Mouse (Mus musculus): ENCODE measurements at regions not wholly inside any gene's neighbourhood (a gene's known extent, or its start where the extent isn't known, plus 50 kb on each side); places are given as distances from the start of the nearest gene placed in this dataset.

GRCm38 (mm10) chr16:50045552-50046547, 245.5 kb downstream of the Cd47 start:
- H3K4me3 ChIP-seq (replicated peaks), result peak overlapping the region; percentile 35
- no peaks in the 10 kb centered on the region for H3K9me3 ChIP-seq
- WGBS, result 13% methylated on average over 32 of the region's 32 CpGs
- ATAC-seq (ENCODE audit: insufficient number of reproducible peaks, insufficient read depth, low FRiP score, low TSS enrichment, low read depth), result peak; percentile 49; the same call in 1 of the 2 replicates
- peak overlapping the region; percentile 57 for H3K4me2 ChIP-seq
- 0 out of 2 replicates have a peak overlapping the region, but pooled peaks have one; percentile 12 for H3K9ac ChIP-seq (replicated peaks)
- H3K36me3 ChIP-seq, result no peaks in the 10 kb centered on the region
- no peak overlapping the region for H3K27ac ChIP-seq
- H3K27me3 ChIP-seq, result peaks cover 3% of the 10 kb centered on the region; the same call in 1 of the 2 replicates
- 0 out of 2 replicates have a peak, but pooled peaks cover 2% of the 10 kb centered on the region for H3K4me1 ChIP-seq (replicated peaks)

- Histone ChIP-seq H3K4me2 (no peak overlapping the region), H3K4me1 (replicated peaks) (no peaks in the 10 kb centered on the region), H3K36me3 (no peaks in the 10 kb centered on the region), H3K9me3 (no peaks in the 10 kb centered on the region), H3K27me3 (no peaks in the 10 kb centered on the region), H3K27ac (no peak overlapping the region), H3K4me3 (replicated peaks) (no peak overlapping the region), H3K9ac (replicated peaks) (no peak overlapping the region)
- no peak for ATAC-seq (ENCODE audit: insufficient number of reproducible peaks, insufficient read depth, low FRiP score, low TSS enrichment, low read depth)
- WGBS, result 86% methylated on average over 4 of the region's 4 CpGs
Observed at GRCm38 (mm10) chr16:50063540-50063939, 263.2 kb downstream of the Cd47 start.

GRCm38 (mm10) chr16:50065336-50066082, 265.2 kb downstream of the Cd47 start:
- WGBS, result 89% methylated on average over 5 of the region's 5 CpGs

GRCm38 (mm10) chr16:50069033-50069432, 268.7 kb downstream of the Cd47 start:
- H3K27ac ChIP-seq, result no peak overlapping the region
- 0 out of 2 replicates have a peak, but pooled peaks cover 3% of the 10 kb centered on the region for H3K4me1 ChIP-seq (replicated peaks)
- H3K9ac ChIP-seq (replicated peaks), result no peak overlapping the region
- WGBS, result 71% methylated on average over 4 of the region's 4 CpGs
- H3K27me3 ChIP-seq, result no peaks in the 10 kb centered on the region
- no peaks in the 10 kb centered on the region for H3K36me3 ChIP-seq
- no peak overlapping the region for H3K4me2 ChIP-seq
- no peak for ATAC-seq (ENCODE audit: insufficient number of reproducible peaks, insufficient read depth, low FRiP score, low TSS enrichment, low read depth)
- H3K4me3 ChIP-seq (replicated peaks), result no peak overlapping the region
- no peaks in the 10 kb centered on the region for H3K9me3 ChIP-seq

More at GRCm38 (mm10) chr16:50065336-50066082, 265.2 kb downstream of the Cd47 start:
- H3K36me3 ChIP-seq, result no peaks in the 10 kb centered on the region
- ATAC-seq (ENCODE audit: insufficient number of reproducible peaks, insufficient read depth, low FRiP score, low TSS enrichment, low read depth), result no peak
- no peaks in the 10 kb centered on the region for H3K9me3 ChIP-seq
- H3K4me1 ChIP-seq (replicated peaks), result no peaks in the 10 kb centered on the region
- H3K4me3 ChIP-seq (replicated peaks), result no peak overlapping the region
- no peak overlapping the region for H3K9ac ChIP-seq (replicated peaks)
- no peak overlapping the region for H3K27ac ChIP-seq
- no peaks in the 10 kb centered on the region for H3K27me3 ChIP-seq
- H3K4me2 ChIP-seq, result no peak overlapping the region

GRCm38 (mm10) chr16:50070728-50071127, 270.4 kb downstream of the Cd47 start:
- peaks cover 3% of the 10 kb centered on the region; the same call in 1 of the 2 replicates for H3K4me1 ChIP-seq (replicated peaks)
- H3K4me2 ChIP-seq, result no peak overlapping the region
- no peak overlapping the region for H3K9ac ChIP-seq (replicated peaks)
- H3K36me3 ChIP-seq, result no peaks in the 10 kb centered on the region
- H3K27ac ChIP-seq, result no peak overlapping the region
- no peaks in the 10 kb centered on the region for H3K27me3 ChIP-seq
- no peak overlapping the region for H3K4me3 ChIP-seq (replicated peaks)
- no peaks in the 10 kb centered on the region for H3K9me3 ChIP-seq
- ATAC-seq (ENCODE audit: insufficient number of reproducible peaks, insufficient read depth, low FRiP score, low TSS enrichment, low read depth), result no peak
- 73% methylated on average over 4 of the region's 4 CpGs for WGBS

- Histone ChIP-seq H3K4me2 (peak overlapping the region; percentile 33), H3K36me3 (no peaks in the 10 kb centered on the region), H3K4me3 (replicated peaks) (no peak overlapping the region), H3K27ac (no peak overlapping the region), H3K9me3 (no peaks in the 10 kb centered on the region), H3K4me1 (replicated peaks) (peaks cover 3% of the 10 kb centered on the region; the same call in 1 of the 2 replicates), H3K9ac (replicated peaks) (no peak overlapping the region), H3K27me3 (no peaks in the 10 kb centered on the region)
- ATAC-seq (ENCODE audit: insufficient number of reproducible peaks, insufficient read depth, low FRiP score, low TSS enrichment, low read depth), result no peak
- WGBS, result 48% methylated on average over 14 of the region's 14 CpGs
Observed at GRCm38 (mm10) chr16:50072853-50073360, 272.6 kb downstream of the Cd47 start.

- Histone ChIP-seq H3K4me3 (replicated peaks) (no peak overlapping the region), H3K9ac (replicated peaks) (no peak overlapping the region), H3K4me1 (replicated peaks) (peaks cover 3% of the 10 kb centered on the region; the same call in 1 of the 2 replicates), H3K9me3 (no peaks in the 10 kb centered on the region), H3K4me2 (no peak overlapping the region), H3K36me3 (no peaks in the 10 kb centered on the region), H3K27me3 (no peaks in the 10 kb centered on the region), H3K27ac (no peak overlapping the region)
- WGBS, result 67% methylated on average over 4 of the region's 4 CpGs
- ATAC-seq (ENCODE audit: insufficient number of reproducible peaks, insufficient read depth, low FRiP score, low TSS enrichment, low read depth), result no peak
Observed at GRCm38 (mm10) chr16:50073979-50074378, 273.6 kb downstream of the Cd47 start.

GRCm38 (mm10) chr16:50075641-50076040, 275.3 kb downstream of the Cd47 start:
- WGBS, result 77% methylated on average over 4 of the region's 4 CpGs
- Histone ChIP-seq H3K27ac (no peak overlapping the region), H3K9ac (replicated peaks) (no peak overlapping the region), H3K9me3 (no peaks in the 10 kb centered on the region), H3K4me2 (no peak overlapping the region), H3K4me3 (replicated peaks) (no peak overlapping the region), H3K4me1 (replicated peaks) (peaks cover 3% of the 10 kb centered on the region; the same call in 1 of the 2 replicates), H3K36me3 (no peaks in the 10 kb centered on the region), H3K27me3 (no peaks in the 10 kb centered on the region)
- peak; percentile 31; the same call in 1 of the 2 replicates for ATAC-seq (ENCODE audit: insufficient number of reproducible peaks, insufficient read depth, low FRiP score, low TSS enrichment, low read depth)

- H3K9ac ChIP-seq (replicated peaks), result no peak overlapping the region
- H3K4me3 ChIP-seq (replicated peaks), result no peak overlapping the region
- H3K36me3 ChIP-seq, result no peaks in the 10 kb centered on the region
- 83% methylated on average over 1 of the region's 1 CpGs for WGBS
- H3K9me3 ChIP-seq, result no peaks in the 10 kb centered on the region
- H3K27me3 ChIP-seq, result no peaks in the 10 kb centered on the region
- 0 out of 2 replicates have a peak, but pooled peaks cover 6% of the 10 kb centered on the region for H3K4me1 ChIP-seq (replicated peaks)
- no peak overlapping the region for H3K4me2 ChIP-seq
- H3K27ac ChIP-seq, result no peak overlapping the region
- ATAC-seq (ENCODE audit: insufficient number of reproducible peaks, insufficient read depth, low FRiP score, low TSS enrichment, low read depth), result no peak
Observed at GRCm38 (mm10) chr16:50081511-50081910, 281.2 kb downstream of the Cd47 start.

- no peaks in the 10 kb centered on the region for H3K9me3 ChIP-seq
- H3K9ac ChIP-seq (replicated peaks), result no peak overlapping the region
- no peak overlapping the region for H3K27ac ChIP-seq
- no peak overlapping the region for H3K4me2 ChIP-seq
- H3K4me1 ChIP-seq (replicated peaks), result no peaks in the 10 kb centered on the region
- WGBS, result 93% methylated on average over 1 of the region's 1 CpGs
- H3K27me3 ChIP-seq, result no peaks in the 10 kb centered on the region
- no peak for ATAC-seq (ENCODE audit: insufficient number of reproducible peaks, insufficient read depth, low FRiP score, low TSS enrichment, low read depth)
- no peak overlapping the region for H3K4me3 ChIP-seq (replicated peaks)
- no peaks in the 10 kb centered on the region for H3K36me3 ChIP-seq
Observed at GRCm38 (mm10) chr16:50092318-50092717, 292.0 kb downstream of the Cd47 start.

- Histone ChIP-seq H3K36me3 (no peaks in the 10 kb centered on the region), H3K4me3 (replicated peaks) (no peak overlapping the region), H3K9ac (replicated peaks) (no peak overlapping the region), H3K4me2 (no peak overlapping the region), H3K27me3 (no peaks in the 10 kb centered on the region), H3K4me1 (replicated peaks) (no peaks in the 10 kb centered on the region), H3K9me3 (no peaks in the 10 kb centered on the region), H3K27ac (no peak overlapping the region)
- no peak for ATAC-seq (ENCODE audit: insufficient number of reproducible peaks, insufficient read depth, low FRiP score, low TSS enrichment, low read depth)
- WGBS, result 77% methylated on average over 3 of the region's 3 CpGs
Observed at GRCm38 (mm10) chr16:50092780-50093179, 292.4 kb downstream of the Cd47 start.

Data from limb, embryonic 12.5 days (tissue).